Mouse (Mus musculus) urinary bladder, adult 2 months (tissue): ENCODE results near the gene Gm47985. TPM values are rescaled to one million over a fixed set of nuclear protein-coding genes. Genes with fewer than 3 reads are reported as not detected.

Experiments used
- DNase-seq: peaks from one replicate; pipeline ENCODE4 v3.0.0; 2022; ENCODE audit warnings: low spot score
- polyA plus RNA-seq: library from polyadenylated mRNA; depleted of rRNA; stranded (reverse); fragments of >200 nt; gene quantifications from 2 replicates; pipeline ENCODE4 v1.2.3, GENCODE M21; 2012; rRNA removed

The Gm47985 gene
- polyA plus RNA-seq, 1 experiment: not detected

DNA sequence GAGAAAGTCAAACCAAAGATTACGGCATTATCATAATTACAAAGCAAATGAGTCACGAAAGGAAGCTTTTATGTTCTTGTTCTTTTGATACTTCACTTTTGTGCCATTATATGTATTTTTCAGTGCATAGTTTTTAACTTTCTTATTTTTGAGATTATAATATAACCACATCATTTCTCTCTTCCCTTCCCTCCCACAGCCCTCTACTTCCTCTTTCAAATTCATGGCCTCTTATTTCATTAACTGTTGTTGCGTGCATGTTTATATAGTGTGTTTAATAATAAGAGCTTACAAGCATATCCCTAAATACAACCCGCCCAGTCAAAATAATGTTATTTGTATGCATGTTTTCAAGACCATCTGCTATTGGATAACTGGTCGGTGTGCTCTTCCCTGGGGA is 36.7 kb downstream of the Gm47985 start:
- DNase-seq: no peak

GRCm38 (mm10) chr1:151220098-151220497 is 37.8 kb downstream of the Gm47985 start:
- no peak for DNase-seq

DNA sequence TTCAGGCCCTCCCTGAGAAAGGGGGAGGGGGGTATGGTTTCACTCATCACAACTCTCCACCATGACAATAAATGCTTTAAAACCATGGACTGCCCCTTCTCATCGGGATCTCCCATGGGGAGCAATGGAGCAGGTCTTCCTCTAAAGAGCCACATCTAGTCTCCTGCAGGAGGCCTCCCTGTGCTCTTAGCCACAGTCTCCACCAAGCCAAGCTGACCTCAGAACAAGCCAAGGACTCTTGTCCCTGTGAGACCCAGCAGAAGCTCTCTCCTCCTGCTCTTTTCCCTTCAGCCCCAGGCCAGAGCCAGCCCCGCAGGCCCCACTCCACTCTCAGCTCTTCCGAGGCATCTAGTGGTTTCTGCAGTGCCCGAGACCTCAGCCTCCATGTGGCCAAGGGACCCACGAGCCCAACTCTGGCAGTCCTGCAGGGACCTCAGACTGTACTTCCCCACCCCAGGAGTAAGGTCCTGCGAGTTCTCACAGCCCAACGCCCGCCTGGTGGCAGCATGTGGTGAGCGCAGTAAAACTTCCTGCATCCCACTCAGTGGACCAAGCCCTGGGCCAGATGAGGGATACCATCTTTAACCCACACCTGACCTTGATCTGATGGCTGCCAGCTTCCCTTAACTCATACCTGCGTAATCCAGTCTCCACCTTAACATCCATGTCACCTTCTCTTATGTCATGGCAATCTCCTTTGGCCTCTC is 40.4 kb downstream of the Gm47985 start:
- DNase-seq: no peak

DNA sequence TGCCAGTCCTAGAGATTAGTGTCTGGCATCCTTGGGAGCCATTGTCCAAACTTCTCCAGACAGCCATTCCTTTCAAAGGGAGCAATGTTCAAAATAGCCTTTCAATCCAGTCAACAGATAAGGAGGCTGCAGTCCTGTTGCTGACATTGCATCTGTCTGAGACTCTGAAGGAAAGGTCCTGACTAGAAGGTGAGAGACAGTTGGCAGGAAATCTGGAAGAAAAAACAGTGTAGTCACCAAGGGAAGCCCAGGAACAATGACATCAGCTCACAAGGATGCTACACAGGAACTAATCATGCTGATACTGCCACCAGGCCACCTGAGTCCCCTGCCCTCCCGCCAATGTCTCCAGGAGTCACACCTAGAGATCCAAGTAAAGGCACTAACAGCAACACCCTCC is 41.0 kb downstream of the Gm47985 start:
- DNase-seq: no peak

DNA sequence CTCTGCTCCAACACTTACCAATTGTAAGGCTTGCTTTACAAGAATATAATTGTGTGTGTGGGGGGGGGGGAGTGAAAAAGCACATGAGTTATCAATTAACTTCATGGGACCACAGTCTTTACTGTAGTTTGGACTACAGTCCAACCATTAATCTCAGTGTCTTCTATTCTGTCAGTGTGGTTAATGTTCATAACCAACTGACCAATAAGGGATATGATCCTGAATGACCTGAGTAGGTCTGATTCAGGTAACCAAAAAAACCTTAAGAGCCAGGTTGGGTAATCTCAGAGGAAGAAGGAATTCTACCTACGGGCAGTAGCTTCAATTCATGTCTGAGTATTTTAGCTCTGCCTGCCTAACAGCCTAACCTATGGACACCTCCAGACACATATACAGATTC is 42.2 kb downstream of the Gm47985 start:
- no peak for DNase-seq

GRCm38 (mm10) chr1:151227506-151227905 is 45.2 kb downstream of the Gm47985 start:
- DNase-seq: no peak

DNA sequence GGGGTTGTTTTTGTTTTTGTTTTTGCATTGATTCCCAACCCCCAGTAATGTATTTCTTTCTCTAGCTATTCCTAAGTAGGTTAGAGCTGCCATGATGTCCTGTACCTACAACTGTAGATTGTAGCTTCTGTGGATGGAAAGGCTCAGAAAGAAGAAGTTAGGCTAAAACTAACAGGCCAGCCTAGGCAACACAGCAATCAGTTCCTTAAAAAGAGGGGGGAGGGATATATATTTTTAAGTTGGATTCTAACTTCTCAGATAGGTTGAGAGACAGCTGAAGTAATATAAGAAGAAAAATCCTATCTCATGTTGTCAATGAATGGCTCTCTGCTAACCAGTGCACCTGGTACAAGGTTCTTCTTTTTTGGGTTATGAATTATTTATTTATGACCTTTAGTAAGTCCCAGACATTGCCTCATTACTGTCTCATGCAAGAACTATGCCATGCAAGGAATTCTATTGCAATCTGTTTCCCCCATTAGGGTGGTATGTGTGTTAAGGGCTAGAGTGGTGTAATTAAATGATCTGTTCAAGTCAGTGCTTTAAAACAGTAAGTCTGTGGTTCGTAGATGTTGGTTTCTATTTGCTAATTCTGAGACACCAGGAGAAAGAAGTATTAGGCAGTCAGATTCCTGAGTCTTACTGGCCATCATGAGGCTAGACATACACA is 46.1 kb downstream of the Gm47985 start:
- no peak for DNase-seq

- DNase-seq: no peak
These were observed 50.0 kb downstream of the Gm47985 start for GRCm38 (mm10) chr1:151232346-151232745.

DNA sequence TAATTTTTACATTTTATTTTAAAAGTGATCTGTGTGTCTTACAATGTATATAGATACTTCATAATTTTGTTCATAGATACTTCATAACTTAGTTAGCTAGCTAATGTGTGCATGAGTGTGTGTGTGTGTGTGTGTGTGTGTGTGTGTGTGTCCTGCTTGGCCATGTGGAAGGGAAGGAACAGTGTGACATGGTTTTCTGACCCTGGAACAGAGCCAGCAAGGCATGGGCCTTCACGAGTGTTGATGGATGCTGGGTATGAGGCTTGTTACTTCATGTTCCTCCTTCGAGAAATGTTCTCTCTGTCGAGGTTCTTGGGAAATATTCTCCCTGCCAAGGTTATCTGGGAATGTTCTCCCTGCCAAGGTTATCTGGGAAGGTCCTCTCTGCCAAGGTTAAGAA is 51.4 kb downstream of the Gm47985 start:
- DNase-seq: no peak

Other genes with a start within 250 kb of the Gm47985 start
- 10.2 and 11.1 TPM in 2 replicates for gene Hmcn1, start 189.1 kb upstream of the Gm47985 start, polyA plus RNA-seq
- gene Gm8947, start 9.8 kb downstream of the Gm47985 start, polyA plus RNA-seq: not detected in 2 replicates
- not detected in 2 replicates for gene Gm47995, start 15.9 kb downstream of the Gm47985 start, polyA plus RNA-seq
- gene 3110040M04Rik, start 21.6 kb downstream of the Gm47985 start, polyA plus RNA-seq: not detected in 2 replicates
- gene Gm47996, start 27.6 kb downstream of the Gm47985 start, polyA plus RNA-seq: not detected in 2 replicates
- gene Ivns1abp, start 161.9 kb downstream of the Gm47985 start, polyA plus RNA-seq: 65.5 and 76.2 TPM in 2 replicates
- 14.6 and 20.1 TPM in 2 replicates for gene Swt1, start 245.9 kb downstream of the Gm47985 start, polyA plus RNA-seq
- 28.8 and 29.3 TPM in 2 replicates for gene Trmt1l, start 246.0 kb downstream of the Gm47985 start, polyA plus RNA-seq